Mouse (Mus musculus) gastrocnemius, postnatal 14 days (tissue): ENCODE measurements around the gene Parva. TPM values are rescaled to one million over a fixed set of nuclear protein-coding genes. Genes with fewer than 3 reads are reported as not detected.

Source experiments
- DNase-seq: peaks from one replicate; pipeline ENCODE4 v3.0.0; 2021; ENCODE audit warnings: mixed read lengths
- intact Hi-C: fragments of 180-260 bp; cut with DNase I; formaldehyde crosslinking; loops from one replicate; pipeline ENCODE4 v1.15.1; 2025; ENCODE audit warnings: low total_unique reads
- total RNA-seq, 2 experiments: library from RNA; stranded (reverse); gene quantifications; 2 replicates each; pipeline ENCODE4 v1.2.3; 2021

Gene Parva
- total RNA-seq, 2 experiments from 2014 or later: 36.1 to 41.5 TPM

DNA sequence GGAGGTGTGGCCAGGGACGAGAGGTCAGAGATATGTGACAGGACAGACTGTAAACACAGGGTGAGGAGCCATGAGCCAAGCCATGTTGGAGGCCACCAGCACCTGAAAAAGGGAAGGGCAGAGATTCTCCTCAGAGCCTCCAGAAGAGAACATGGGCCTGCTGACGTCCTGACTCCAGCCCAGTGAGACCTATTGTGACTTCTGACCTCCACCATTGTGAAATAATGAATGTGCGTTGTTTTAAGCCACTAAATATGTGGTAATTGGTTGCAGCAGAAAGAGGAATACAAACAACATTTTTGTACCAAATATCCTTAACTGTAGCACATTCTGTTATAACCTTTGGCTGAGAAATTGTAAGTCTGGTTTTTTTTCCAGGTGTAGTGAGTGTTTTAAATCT is 39.5 kb downstream of the Parva start:
- intact Hi-C loops: loop anchor here (5.0 kb wide), 1 partner anchor 69 kb away; no protein-coding TSS in a partner anchor
- no peak for DNase-seq

DNA sequence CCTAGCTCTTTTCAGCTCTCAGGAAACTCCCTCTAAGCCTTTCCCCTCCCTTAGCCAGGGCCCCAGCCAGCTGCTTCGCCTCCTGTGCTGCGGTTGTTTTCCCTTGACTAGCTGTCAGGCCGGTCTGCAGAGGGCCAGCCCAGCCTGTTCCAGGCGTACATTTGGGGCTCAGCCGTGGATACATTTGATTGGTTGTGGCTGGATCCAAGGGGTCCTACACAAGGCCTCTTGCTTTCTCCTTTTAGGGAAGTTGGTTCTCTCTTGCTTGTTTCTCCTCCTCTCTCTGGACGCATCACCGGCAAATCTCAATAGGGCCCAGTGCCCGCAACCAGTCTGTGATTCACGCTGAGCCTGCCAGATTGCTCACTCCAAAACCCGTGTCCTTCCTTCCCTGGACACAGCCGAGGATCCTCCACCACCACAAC is 40.4 kb downstream of the Parva start:
- DNase-seq: peak; percentile 76

DNA sequence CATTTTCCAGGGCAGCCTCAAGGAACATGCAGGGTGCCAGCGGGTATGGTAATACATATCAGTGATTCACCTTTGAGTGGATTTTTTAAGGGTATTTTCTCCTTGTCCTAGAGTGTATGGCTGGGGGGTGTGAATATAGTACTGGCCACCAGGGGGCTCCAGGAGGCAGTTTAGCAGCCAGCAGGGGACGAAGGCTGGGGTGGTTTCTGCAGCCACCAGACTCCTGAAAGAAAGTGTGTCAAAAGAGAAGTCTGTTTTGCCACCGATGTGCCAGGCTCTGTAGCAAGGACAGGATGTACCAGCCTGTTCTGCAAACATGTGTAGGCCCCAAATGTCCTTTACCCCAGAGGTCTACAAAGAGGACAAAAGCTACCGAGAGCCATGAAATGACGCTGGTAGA is 42.5 kb downstream of the Parva start:
- intact Hi-C loops: loop anchor here (5.0 kb wide), 2 partner anchors 73 to 397 kb away; no protein-coding TSS in a partner anchor
- peak; percentile 79 for DNase-seq

More for the DNA sequence above, 40.4 kb downstream of the Parva start:
- intact Hi-C loops: loop anchor here (5.0 kb wide), 1 partner anchor 70 kb away; no protein-coding TSS in a partner anchor

DNA sequence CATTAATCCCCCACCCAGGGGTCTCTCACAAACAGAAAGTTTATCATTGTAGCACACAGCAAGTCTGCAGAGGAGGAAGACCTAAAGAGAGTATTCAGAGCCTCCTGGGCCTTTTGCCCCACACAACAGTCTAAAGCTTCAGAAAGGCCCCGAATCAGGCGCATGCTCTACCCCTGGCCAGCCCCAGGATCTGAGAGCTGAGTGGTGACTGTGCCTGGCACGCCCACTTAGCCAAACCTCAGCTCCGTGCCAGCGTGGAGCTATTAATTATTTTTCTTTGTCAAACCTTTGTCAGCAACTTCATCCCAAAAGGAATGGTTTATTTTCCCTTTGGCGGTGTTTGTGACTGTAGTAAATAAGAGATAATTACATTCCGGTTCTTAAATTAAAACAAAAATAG is 44.0 kb downstream of the Parva start:
- intact Hi-C loops: loop anchor here (5.0 kb wide), 1 partner anchor 396 kb away; no protein-coding TSS in a partner anchor
- DNase-seq: no peak

DNA sequence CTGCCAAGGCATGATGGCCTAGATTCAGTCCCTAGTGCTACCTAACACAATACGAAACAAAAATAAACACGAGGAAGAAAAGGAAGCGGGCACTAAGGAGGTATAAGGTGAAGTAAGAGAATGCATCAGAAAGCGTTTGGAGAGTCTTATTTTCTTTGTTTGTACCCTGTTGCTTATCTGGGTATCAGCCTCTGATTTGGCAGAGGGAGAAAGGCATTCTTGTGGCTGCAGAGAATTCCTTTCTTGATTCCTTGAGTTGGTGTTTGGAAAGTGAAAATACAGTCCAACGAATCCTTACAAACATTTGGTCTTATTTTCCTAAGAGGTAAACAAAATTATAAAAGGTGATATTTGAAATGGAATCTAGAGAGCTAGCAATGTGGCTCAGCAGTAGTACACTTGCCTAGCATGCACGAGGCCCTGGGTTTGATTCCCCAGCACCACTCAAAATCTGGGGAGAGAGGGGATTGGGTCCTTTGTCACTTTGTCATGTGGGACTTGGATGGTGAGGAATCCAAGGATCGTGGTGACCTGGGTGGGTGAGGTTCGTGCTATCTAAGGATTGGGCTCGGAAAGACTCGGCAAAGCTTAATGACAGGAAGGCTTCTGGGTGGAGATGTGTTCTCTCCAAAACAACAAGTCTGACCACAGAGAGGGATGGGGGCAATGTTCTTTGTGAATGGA is 44.9 kb downstream of the Parva start:
- intact Hi-C loops: loop anchor here (5.0 kb wide), 1 partner anchor 395 kb away; no protein-coding TSS in a partner anchor

DNA sequence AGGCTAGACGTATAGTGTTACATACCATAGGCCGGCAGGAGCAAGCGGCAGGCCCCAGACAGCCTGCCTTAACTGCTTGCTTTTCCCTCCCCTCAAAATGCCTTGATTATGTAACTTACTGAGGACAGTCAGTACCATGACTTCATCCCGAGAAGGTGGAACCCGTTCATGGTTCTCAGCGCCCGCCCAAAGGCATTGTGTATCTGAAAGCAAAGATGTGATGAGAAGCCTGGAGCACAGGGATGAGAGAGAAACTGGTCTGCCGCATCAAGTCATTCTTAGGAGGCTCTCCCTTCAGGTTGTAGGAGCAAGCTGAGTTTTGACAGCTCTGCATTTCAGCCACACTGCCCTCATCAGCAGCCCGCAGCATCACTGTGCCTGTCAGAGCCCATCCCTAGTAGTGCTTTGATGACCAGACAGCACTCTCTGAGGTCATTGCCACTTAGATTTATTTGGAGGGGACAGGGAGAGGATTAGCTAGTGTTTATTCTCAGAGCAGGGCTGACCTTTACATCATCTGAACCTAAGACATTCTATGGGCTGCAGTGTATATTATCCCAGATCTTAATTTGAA is 45.5 kb downstream of the Parva start:
- intact Hi-C loops: loop anchor here (5.0 kb wide), 1 partner anchor 395 kb away; no protein-coding TSS in a partner anchor

More for the DNA sequence above, 44.9 kb downstream of the Parva start:
- DNase-seq: no peak

DNA sequence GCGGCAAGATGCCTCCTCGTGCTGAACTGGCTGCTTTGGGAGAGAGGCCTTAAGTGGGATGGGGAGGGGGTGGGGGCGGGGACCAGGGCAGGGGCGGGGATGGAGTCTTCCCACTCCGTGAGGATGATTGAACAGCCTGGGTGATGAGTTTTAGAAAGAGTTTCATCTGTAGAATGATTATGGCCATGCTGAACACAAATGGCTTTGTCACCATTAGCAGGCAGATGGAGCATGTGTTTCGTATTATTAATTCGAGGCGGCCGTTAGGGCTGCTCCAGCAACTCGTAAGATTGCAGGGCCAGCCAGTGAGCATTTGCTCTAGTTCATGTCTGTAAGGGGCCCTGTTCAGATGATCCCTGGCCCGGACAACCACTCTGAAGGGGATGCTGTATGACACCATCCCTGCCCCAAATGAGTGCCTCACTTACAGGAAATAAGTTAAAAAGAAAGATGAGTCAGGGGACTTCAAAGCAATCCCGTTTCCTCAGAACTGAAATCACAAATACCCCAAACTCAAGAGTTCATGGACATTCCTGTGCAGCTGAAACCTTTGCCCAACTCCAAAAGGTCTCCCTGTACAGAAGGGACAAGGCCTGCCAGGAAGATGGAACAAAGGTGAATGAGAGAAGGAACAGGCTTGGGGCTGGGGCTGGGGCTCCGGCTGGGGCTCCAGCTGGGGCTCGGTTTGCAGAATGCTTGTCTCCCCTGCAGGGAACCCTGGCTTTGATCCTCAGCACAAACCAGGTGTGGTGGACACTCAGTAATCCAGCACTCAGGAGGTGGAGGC is 46.5 kb downstream of the Parva start:
- DNase-seq: peak; percentile 20
- intact Hi-C loops: loop anchor here (5.0 kb wide), 1 partner anchor 393 kb away; no protein-coding TSS in a partner anchor

More for the DNA sequence above, 45.5 kb downstream of the Parva start:
- no peak for DNase-seq

DNA sequence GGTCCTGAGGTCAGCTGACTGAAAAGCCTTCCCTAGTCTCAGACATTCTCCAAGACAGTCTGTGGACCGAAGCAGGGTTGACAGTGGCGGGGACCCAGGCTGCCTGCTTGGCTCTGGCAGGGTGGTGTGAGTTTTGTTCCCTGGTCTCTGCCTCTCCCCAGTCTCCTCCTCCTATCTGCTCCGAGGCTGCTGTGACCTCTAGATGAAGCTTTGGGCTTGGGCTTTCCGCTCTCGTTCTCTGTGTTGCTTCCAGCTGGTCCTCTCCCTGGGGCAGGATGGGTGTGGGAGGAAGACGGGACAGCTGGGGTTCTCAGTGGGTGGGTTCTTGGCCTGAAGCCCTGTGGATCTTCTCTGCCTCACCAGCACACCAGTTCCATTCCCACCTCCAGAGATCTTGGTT is 51.8 kb downstream of the Parva start:
- peak; percentile 77 for DNase-seq
- intact Hi-C loops: no loop called here

DNA sequence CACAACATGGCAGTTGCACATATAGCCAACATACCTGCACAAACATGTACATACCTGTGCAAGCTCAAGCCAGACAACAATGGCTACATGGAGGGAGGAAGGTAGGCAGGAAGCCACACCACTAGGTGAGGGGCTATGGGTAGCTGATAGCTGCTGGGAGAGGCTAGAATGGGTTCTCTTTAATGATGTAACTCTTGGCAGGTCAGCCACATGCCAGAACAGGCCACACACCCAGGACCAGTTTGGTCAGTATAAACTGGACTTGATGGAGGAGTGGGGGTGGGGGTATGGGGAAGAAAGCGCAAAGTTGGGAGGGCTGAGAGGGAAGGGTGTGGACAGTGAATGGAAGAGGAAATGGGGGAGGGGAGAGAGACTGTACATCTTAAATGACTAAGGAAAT is 53.7 kb downstream of the Parva start:
- no peak for DNase-seq
- intact Hi-C loops: no loop called here

DNA sequence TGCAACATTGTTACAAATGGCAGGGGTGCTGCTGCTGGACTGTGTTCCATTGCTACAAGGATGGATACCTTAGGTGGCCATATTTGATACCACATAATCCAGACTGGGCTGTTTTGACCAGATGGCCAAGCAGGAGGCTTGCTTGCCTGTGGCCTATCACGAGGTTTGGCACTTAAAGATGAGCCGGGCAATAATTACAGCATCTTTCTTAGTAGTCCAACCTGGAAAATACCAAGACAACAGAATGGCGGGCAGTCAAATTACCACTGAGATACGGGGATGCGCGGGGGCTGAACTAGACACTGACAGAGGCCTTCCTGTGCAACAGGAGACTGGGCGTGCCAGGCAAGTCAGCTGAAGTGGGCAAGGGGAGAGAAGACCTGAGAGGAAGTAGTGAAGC is 55.3 kb downstream of the Parva start:
- intact Hi-C loops: no loop called here
- DNase-seq: no peak

DNA sequence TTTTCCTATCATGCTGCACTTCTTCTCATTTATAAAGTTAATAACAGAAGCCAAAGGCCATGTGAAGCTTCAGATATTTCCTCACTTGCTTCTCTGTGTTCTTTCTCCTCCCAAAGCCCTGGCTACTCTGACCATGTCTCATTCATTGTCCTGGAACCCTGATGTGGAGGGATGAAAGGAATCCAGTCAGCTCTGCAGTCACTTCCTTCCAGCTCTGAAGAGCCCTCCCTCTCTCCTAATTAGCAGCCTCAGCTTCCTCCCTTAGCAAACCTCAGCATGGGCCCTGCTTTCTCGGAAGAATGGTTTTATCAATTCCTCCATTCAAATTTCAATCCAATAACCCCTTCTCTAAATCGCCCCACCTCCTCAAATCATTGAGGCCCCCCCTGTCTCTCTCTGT is 56.1 kb downstream of the Parva start:
- intact Hi-C loops: no loop called here
- DNase-seq: no peak

DNA sequence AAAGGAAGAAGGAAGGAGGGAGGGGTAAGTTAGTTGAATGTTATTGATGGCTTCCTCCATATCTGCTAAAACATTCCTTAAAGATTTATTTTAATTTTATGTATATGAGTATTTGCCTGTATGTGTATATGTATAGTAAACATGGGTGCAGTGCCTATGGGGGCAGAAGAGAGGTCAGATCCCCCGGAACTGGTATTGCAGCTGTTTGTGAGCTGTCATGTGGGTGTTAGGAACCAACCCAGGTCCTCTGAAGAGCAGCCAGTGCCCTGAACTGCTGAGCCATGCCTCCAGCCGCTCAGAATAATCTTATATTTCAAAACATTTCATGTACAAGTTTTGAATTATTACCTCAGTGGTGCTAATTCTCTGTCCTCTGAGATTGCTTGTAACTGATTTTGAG is 63.5 kb downstream of the Parva start:
- no peak for DNase-seq
- intact Hi-C loops: no loop called here

DNA sequence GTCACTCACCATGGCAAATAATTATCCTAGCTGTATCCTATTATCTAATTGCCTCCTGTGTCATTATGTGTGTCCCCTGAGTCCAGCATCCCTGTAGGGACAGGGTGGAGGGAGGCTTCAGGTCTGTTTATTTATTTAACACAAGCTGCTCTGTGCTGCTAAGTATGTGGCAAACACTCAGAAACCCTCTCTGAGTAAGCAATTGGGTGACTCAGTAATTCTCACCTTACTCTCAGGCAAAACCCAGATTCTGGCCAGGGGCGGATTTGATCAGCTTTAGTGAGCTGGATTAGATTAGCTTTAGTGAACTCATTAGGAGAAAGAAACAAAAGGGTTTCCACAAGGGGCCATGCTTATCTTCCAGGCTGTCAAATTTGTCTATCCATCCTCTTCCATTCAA is 64.4 kb downstream of the Parva start:
- no peak for DNase-seq
- intact Hi-C loops: no loop called here

DNA sequence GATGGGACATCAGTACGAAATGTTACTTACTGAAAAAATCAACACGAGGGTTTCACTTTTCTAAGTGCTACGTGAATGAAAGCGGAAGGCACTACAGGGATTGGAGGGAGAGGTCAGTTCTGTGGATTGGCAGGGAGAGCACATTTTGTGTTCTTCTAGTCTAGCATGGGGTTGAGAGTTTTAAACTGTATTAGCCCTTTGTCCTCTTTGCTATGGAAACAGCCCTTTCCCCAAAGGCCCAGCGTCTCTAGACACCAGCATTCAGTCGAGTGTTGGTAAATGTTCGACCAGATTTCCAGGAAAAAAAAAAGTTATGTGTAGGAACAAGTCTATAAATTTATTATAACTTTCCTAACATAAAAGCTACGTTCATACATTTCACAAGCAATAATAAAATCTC is 68.6 kb downstream of the Parva start:
- intact Hi-C loops: no loop called here
- DNase-seq: no peak

DNA sequence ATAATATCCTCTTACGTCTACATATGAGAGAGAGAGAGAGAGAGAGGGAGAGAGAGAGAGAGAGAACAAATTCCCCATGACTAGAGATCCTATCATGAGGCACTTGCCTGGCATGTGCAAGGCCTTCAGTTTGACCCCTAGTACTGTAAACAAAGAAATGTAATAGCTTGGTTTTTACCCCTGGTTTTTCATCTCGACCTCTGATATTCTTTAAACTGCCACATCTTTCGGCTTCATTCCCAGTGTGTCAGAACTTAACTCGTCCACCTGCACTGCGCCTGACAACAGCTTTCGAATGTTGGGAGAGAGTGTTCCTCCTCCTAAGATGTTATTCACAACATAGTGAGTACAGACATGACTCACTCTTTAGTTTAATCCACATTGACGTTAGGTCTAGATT is 69.6 kb downstream of the Parva start:
- intact Hi-C loops: no loop called here
- DNase-seq: no peak

DNA sequence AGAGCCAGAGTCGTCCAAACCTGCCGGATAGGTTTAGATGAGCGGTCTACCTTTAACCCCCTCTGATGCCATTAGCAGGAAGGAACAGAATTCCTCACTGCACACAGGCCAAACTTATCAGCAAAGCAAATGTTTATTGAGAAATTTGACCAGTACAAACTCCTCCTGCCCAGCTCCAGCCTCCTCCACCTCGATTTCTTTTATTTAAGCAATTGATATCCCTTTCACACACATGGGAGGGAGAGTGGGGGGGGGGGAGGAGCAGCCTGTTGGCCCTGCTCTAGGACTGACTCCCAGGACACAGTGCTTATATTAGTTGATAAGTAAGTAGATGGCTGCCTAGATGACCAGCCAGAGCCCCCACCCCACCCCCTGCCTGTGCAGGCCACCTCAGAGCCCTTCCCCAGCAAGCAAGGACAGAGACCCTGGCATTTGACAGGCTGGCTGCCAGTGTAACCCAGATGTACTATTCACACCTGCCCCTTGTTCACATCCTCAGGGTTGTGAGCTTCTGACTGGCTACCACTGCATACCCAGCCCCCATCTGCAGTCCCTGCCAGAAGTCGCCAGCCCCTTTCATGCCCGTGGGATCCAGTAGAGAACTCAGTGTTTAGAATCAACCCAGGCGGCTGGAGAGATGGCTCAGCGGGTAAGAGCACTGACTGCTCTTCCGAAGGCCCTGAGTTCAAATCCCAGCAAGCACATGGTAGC is 71.4 kb downstream of the Parva start:
- intact Hi-C loops: no loop called here
- no peak for DNase-seq

DNA sequence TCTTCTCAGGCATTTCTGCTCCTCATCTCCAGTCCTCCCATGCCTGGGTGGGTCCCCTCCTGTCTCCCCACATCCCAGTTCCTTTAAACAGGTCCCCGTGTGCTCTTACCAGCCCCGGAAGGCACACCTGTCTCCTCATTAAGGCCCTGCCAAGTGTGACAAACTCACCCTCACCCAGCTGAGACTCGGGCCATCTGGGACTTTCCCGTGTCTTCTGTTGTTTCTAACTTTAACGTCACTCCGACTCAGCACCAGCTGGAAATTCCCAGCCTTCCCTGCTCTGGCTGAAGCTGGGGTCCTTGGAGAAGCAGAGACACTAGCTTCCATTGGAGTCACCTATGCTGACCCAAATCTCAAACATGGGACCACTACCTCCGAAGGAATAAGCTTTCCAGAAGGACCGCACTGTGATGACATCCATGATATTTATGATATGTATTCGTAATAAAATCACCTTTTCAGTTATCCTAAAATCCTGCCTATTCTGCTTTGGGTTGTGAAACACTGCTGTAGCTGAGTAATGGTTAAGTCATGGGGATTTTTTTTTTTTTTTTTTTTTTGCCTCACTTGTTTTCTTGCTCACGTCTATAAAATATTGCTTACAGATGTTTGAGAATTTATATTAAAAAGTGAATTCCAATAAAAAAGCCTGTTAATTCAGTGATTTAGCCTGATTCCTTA is 72.3 kb downstream of the Parva start:
- intact Hi-C loops: no loop called here
- DNase-seq: no peak

DNA sequence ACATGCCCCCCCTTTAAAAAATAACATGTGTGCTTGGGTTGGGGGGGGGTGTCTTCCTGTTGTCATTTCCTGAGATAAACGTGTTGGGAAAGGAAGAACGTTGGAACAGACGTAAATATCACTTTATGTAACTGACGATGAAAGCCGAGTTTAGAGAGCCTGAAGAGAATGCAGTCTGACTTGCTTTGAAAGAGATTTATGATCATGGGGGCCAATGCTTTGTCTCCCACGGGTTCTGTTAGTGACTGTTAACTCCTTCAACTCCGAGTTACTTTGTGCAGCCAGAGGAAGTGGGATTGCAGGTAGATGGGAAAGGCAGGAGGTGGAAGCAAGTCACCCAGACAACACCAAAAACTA is 72.8 kb downstream of the Parva start:
- intact Hi-C loops: no loop called here
- DNase-seq: no peak
